Mouse (Mus musculus): ENCODE data around the gene Incenp. TPM values are rescaled to one million over a fixed set of nuclear protein-coding genes. Genes with fewer than 3 reads are reported as not detected.
A peak's percentile ranks its signal among the peaks of the same experiment; 100 is the strongest.

The Incenp gene
- polyA plus RNA-seq (2016; fragmentation: Nextera tagmentation; extraction: Ambion mirVana) = 140 and 148 TPM in 2 replicates

DNA sequence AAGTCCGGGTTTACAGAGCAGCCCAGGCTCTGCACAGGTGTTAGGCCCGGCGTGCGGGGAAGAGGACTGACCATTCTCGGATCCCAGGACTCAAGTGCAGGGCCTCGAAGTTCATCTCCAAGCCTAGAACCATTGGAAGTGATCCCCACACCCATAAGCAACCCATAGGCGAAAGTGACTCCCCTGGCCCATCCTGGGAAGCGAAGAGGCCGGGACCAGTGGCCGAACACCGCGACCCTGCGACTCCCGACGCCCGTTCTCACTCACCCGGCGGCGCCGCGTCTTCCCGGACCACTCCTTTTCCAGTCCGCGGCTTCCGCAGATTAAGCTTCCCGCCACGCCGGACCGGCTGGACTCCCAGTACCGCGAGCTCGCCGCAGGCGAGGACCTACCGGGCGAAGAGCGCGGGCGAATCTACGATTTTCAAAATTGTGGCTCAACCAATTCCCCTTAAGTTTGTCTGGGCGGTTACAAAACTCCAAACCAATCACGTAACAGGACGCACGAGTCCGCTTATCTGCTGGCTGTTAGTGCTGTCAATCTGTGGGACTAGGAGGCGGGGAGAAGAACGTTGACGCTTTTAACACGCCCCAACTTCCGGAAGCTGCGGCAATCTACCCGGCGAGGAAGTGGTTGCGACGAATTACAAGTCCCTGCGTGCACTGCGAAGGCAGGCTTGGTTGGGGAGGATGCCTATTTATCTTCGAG is at the start of gene Incenp:
Gene Incenp (minus strand): TSS at position 480 of the 708 bp plus-strand sequence.
- peak within 1 kb of the TSS; percentile 79 for H3K9ac ChIP-seq (replicated peaks)
- peaks cover 27% of the 10 kb centered on the region for H3K4me1 ChIP-seq (replicated peaks)
- peak within 1 kb of the TSS; percentile 89 for H3K27ac ChIP-seq
- peak within 1 kb of the TSS; percentile 88 for H3K4me3 ChIP-seq (replicated peaks)
- H3K4me2 ChIP-seq = peak within 1 kb of the TSS; percentile 82
- under 1% methylated on average over 58 of the region's 58 CpGs for WGBS
- H3K36me3 ChIP-seq = peaks cover 14% of the 10 kb centered on the region
- H3K27me3 ChIP-seq = no peaks in the 10 kb centered on the region
- H3K9me3 ChIP-seq = 0 out of 2 replicates have a peak, but pooled peaks cover 3% of the 10 kb centered on the region
- peak; percentile 99 for ATAC-seq (ENCODE audit: insufficient number of reproducible peaks, insufficient read depth, low FRiP score, low TSS enrichment, low read depth)

DNA sequence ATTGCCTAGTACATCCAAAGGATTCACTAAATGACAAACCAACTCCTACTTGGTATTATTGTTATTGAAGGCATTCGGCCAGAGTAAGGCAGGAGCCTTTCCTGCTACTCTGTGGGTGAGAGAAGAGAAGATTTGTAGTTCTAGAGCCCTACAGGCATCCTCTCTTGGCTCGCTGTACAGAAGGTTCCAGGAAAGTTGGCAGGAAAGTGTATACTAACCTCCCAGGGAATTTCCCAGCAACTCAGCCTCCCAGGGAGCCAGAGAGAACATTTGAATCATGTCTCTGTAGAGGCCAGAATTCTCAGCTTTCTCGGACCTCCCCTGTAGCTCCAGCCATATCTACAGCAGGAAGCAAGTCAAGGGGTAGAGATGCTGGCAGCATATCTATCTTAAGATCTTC is 47.6 kb upstream of the Incenp start:
- H3K4me3 ChIP-seq (replicated peaks) = no peak overlapping the region
- no peak overlapping the region for H3K27ac ChIP-seq
- 0 out of 2 replicates have a peak, but pooled peaks cover under 1% of the 10 kb centered on the region for H3K9me3 ChIP-seq
- H3K27me3 ChIP-seq = no peaks in the 10 kb centered on the region
- no peak for ATAC-seq (ENCODE audit: insufficient number of reproducible peaks, insufficient read depth, low FRiP score, low TSS enrichment, low read depth)
- H3K36me3 ChIP-seq = no peaks in the 10 kb centered on the region
- no peak overlapping the region for H3K9ac ChIP-seq (replicated peaks)
- peaks cover 11% of the 10 kb centered on the region for H3K4me1 ChIP-seq (replicated peaks)
- 89% methylated on average over 3 of the region's 3 CpGs for WGBS
- no peak overlapping the region for H3K4me2 ChIP-seq

DNA sequence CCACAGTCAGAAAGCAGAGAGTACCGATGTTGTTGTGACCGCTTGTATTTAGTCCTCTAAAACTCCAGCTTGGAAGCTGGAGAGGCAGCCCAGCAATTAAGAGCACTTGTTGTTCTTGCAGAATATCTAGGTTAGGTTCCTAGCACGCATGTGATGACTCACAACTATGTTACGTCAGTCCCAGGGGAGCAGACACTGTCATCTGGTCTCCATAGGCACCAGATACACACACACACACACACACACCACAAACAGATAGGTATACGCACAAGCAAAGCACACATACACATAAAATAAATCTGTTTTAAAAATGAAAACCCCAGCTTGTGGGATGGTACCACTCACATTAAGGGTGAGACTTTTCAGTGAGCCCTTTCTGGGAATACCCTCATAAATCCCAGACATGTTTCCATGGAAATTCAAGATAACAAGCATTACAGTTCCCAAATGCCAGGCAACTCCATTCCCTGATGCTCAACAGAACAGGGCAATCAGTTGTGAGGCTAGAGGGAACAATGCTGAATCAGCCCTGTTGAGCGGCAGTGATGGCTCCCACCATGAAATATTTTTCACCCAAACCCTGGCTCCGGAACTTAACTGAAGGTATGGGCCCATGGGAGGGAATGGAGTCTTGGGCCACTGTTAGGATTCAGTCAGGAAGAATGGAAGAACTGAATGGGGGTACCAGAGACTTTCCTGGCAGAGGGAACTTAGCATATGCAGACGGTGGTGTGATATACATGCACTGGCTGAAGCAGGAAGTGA is 46.6 kb upstream of the Incenp start:
- WGBS = 89% methylated on average over 8 of the region's 8 CpGs
- Histone ChIP-seq H3K36me3 (no peaks in the 10 kb centered on the region), H3K4me1 (replicated peaks) (peaks cover 14% of the 10 kb centered on the region), H3K4me3 (replicated peaks) (no peak overlapping the region), H3K9ac (replicated peaks) (no peak overlapping the region), H3K27ac (no peak overlapping the region), H3K27me3 (no peaks in the 10 kb centered on the region), H3K9me3 (no peaks in the 10 kb centered on the region), H3K4me2 (no peak overlapping the region)
- no peak for ATAC-seq (ENCODE audit: insufficient number of reproducible peaks, insufficient read depth, low FRiP score, low TSS enrichment, low read depth)

DNA sequence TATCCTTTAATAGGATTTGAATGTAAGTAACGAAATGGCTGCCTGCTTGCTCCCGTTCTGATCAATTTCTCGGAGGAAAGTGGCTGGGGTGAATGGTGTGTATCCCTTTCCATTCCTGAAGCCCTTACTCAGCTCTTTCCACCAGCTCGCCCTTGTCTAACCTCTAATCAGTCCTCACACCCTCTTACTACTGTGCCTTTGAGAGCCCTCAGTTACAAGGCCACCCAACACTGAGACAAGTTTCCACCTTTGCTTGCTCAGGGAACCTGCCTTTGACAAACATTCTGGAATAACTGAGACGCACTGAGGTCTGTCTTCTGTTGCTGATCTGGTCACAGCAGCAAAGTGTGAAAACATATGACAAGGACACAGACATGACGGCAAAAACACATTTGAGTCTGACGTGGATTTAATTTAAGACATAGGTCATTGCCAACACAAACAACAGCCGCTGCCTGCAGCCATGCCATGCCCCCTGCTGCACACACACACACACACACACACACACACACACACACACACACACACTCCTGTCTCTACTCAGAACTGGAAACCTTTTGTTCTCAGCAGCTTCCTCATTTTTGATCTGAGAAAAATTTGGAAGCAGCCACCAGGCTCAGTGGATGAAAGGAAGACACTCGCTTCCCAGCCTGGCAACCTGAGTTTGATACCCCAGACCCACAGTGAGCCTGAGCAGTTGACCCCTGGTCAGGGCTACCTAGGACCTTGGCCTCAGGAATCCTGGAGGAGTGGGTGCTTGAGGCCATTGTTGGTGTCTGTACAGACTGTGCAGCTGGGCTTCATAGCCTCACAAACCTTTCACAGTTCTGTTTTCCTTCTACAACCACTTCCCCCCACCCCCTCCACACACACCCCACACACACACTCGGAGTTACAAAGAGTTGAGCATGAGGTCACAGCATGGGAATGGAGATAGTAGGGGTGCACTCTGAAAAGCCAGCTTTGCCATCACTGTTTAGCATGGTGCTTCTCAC is 43.5 kb upstream of the Incenp start:
- WGBS = 67% methylated on average over 10 of the region's 10 CpGs
- Histone ChIP-seq H3K4me2 (no peak overlapping the region), H3K9ac (replicated peaks) (no peak overlapping the region), H3K4me1 (replicated peaks) (peaks cover 30% of the 10 kb centered on the region), H3K9me3 (no peaks in the 10 kb centered on the region), H3K27me3 (no peaks in the 10 kb centered on the region), H3K36me3 (no peaks in the 10 kb centered on the region), H3K4me3 (replicated peaks) (no peak overlapping the region), H3K27ac (peak overlapping the region; percentile 12; the same call in 1 of the 2 replicates)
- ATAC-seq (ENCODE audit: insufficient number of reproducible peaks, insufficient read depth, low FRiP score, low TSS enrichment, low read depth) = no peak

DNA sequence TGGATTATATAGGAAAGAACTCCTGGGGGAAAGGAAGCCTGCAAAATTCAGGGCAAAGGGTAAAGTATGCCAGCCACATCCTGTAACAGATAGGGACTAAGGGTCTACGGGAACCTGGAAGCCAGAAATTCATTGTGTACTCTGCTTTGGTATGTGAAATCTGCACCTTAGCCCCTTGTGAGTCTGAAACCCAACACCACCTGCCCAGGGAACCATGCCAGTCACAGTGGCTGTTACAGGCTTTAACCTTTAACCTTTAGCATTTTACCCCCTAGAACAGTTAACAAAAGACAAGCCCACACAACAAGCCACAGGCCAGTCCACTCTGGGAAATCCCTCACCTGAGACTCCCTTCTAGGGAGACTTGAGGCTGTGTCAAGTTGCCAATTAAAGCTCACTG is 42.5 kb upstream of the Incenp start:
- no peaks in the 10 kb centered on the region for H3K9me3 ChIP-seq
- peaks cover 30% of the 10 kb centered on the region for H3K4me1 ChIP-seq (replicated peaks)
- H3K27me3 ChIP-seq = no peaks in the 10 kb centered on the region
- WGBS = 45% methylated on average over 1 of the region's 1 CpGs
- H3K9ac ChIP-seq (replicated peaks) = no peak overlapping the region
- no peak for ATAC-seq (ENCODE audit: insufficient number of reproducible peaks, insufficient read depth, low FRiP score, low TSS enrichment, low read depth)
- H3K36me3 ChIP-seq = no peaks in the 10 kb centered on the region
- no peak overlapping the region for H3K4me3 ChIP-seq (replicated peaks)
- no peak overlapping the region for H3K27ac ChIP-seq
- H3K4me2 ChIP-seq = no peak overlapping the region

DNA sequence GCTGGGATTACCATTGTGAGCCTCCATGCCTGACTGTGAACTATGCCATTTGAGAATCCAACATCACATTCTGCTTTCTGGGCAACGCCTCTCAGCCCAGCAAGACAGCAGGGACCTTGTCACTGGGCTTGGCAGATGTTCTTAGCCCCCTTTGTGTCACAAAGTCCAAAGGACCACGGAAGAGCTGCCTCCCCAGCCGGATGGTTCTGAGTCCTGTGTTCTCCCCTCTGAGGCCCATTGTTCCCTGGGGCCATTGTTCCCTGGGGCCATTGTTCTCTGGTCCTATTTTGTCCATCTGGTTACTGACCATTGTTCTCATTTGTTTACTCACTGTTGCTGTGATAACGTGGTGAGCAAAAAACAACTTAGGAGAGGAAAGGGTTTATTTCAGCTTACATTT is 41.6 kb upstream of the Incenp start:
- H3K9me3 ChIP-seq = no peaks in the 10 kb centered on the region
- no peak overlapping the region for H3K4me2 ChIP-seq
- H3K9ac ChIP-seq (replicated peaks) = no peak overlapping the region
- no peak for ATAC-seq (ENCODE audit: insufficient number of reproducible peaks, insufficient read depth, low FRiP score, low TSS enrichment, low read depth)
- H3K27ac ChIP-seq = no peak overlapping the region
- no peaks in the 10 kb centered on the region for H3K27me3 ChIP-seq
- 66% methylated on average over 4 of the region's 4 CpGs for WGBS
- H3K4me3 ChIP-seq (replicated peaks) = no peak overlapping the region
- peaks cover 30% of the 10 kb centered on the region for H3K4me1 ChIP-seq (replicated peaks)
- H3K36me3 ChIP-seq = no peaks in the 10 kb centered on the region

DNA sequence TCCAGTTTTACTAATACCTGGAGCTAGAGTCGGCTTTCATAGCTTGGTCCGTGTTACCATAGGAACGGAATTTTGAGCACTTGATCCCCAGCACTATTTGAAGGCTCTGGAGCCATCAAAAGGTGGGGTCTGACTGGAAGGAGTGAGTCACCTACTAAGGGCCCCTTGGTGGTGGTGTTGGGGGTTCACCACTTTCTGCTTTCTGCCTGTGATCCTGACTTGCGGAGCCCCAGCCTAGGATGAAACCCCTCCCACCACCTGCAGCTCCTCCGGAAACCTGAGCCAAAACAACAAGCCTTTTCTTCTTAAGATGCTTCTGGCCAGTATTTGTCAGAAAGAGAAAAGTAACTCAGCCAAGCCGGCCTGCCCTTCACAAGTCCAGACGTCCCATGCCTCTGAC is 40.5 kb upstream of the Incenp start:
- Histone ChIP-seq H3K9ac (replicated peaks) (no peak overlapping the region), H3K4me3 (replicated peaks) (no peak overlapping the region), H3K36me3 (no peaks in the 10 kb centered on the region), H3K27ac (no peak overlapping the region), H3K9me3 (no peaks in the 10 kb centered on the region), H3K4me1 (replicated peaks) (peaks cover 30% of the 10 kb centered on the region), H3K4me2 (no peak overlapping the region), H3K27me3 (no peaks in the 10 kb centered on the region)
- WGBS = 54% methylated on average over 7 of the region's 7 CpGs
- no peak for ATAC-seq (ENCODE audit: insufficient number of reproducible peaks, insufficient read depth, low FRiP score, low TSS enrichment, low read depth)

DNA sequence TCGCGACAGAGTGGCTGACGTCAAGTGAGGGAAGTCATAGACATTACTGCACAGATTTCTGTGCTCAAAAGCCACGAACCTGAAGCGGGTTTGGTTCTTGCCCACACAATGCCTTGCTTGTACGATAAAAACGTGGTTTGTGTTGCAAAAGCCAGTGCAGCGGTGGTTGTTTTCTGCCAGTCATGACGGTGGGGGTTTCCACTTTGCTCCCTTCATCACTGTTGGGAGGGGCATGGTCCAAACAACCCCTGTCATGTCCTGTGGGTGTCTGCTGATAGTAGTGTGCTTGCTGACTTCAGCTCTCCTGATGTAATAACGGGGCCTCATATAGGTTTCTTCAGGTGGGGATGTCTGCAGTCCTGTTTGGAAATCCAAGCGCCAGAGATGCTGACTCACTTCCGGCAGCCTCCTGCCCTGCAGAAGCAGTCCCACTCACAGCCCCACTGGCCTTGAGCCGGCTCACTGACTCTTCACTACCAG is 39.5 kb upstream of the Incenp start:
- no peak overlapping the region for H3K4me3 ChIP-seq (replicated peaks)
- no peaks in the 10 kb centered on the region for H3K36me3 ChIP-seq
- ATAC-seq (ENCODE audit: insufficient number of reproducible peaks, insufficient read depth, low FRiP score, low TSS enrichment, low read depth) = no peak
- no peak overlapping the region for H3K9ac ChIP-seq (replicated peaks)
- no peak overlapping the region for H3K4me2 ChIP-seq
- 77% methylated on average over 13 of the region's 13 CpGs for WGBS
- 0 out of 2 replicates have a peak overlapping the region, but pooled peaks have one; percentile 23 for H3K27ac ChIP-seq
- no peaks in the 10 kb centered on the region for H3K9me3 ChIP-seq
- peaks cover 30% of the 10 kb centered on the region for H3K4me1 ChIP-seq (replicated peaks)
- no peaks in the 10 kb centered on the region for H3K27me3 ChIP-seq

DNA sequence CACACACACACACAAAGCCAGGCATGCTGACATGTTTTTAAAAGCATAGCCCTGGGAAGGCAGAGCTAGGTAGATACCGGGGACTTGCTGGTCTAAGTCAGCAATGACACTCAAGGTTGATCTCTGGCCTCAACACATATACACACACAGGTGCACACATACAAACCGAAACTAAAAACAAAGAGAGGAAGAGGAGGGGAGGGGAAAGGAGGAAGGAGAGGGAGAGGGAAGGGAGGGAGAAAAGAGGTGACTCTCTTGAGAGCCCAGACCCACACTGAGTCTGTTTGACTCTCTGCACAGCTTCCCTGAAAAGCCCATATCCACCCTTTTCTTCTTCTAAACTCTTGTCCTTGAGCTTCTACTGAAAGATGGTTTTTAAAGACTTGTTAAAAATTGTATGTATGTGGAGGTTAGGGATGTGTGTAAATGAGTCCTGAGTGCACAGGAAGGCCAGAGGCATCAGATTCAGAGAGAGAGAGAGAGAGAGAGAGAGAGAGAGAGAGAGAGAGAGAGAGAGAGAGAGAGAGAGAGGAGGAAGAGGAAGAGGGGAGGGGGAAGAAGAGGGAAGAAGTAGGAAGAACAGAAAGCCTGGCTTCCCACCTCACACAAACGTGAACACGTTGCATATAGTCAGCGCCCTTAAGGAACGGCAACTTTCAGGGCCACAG is 38.9 kb upstream of the Incenp start:
- 85% methylated on average over 6 of the region's 6 CpGs for WGBS
- no peaks in the 10 kb centered on the region for H3K36me3 ChIP-seq
- H3K4me3 ChIP-seq (replicated peaks) = no peak overlapping the region
- H3K27me3 ChIP-seq = no peaks in the 10 kb centered on the region
- H3K9ac ChIP-seq (replicated peaks) = no peak overlapping the region
- ATAC-seq (ENCODE audit: insufficient number of reproducible peaks, insufficient read depth, low FRiP score, low TSS enrichment, low read depth) = no peak
- peaks cover 29% of the 10 kb centered on the region for H3K4me1 ChIP-seq (replicated peaks)
- H3K27ac ChIP-seq = no peak overlapping the region
- H3K9me3 ChIP-seq = no peaks in the 10 kb centered on the region
- H3K4me2 ChIP-seq = no peak overlapping the region

DNA sequence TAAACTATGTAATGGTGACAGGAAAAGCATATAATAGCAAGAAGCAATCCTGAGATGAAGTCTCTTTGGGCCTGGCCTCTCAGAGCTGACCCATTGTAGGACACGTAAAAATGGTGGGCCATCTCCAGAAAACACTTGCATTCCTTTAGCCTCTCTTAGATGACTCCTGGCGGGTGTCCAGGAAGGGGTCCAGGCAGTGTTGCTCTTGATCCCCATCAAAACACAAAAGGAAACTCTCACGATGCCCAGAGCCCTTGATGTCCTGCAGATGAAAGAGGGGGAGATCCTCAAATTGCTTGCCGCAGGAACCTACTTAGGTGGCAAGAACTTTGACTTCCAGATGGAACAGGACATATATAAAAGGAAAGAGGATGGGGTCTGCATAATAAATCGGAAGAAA is 38.1 kb upstream of the Incenp start:
- Histone ChIP-seq H3K27me3 (no peaks in the 10 kb centered on the region), H3K36me3 (no peaks in the 10 kb centered on the region), H3K27ac (no peak overlapping the region)

More for the DNA sequence above, 38.1 kb upstream of the Incenp start:
- Histone ChIP-seq H3K4me1 (replicated peaks) (peaks cover 21% of the 10 kb centered on the region), H3K9ac (replicated peaks) (no peak overlapping the region), H3K9me3 (no peaks in the 10 kb centered on the region), H3K4me2 (no peak overlapping the region), H3K4me3 (replicated peaks) (no peak overlapping the region)
- no peak for ATAC-seq (ENCODE audit: insufficient number of reproducible peaks, insufficient read depth, low FRiP score, low TSS enrichment, low read depth)
- WGBS = 63% methylated on average over 5 of the region's 5 CpGs
